22 mouse cellular contexts compared by ENCODE assay signal in genomic region chr1:194281941-194282340, GRCm38 (mm10).
DNase-seq lines count a peak whose midpoint lies in the region; ATAC-seq and TF ChIP-seq lines count a peak whose summit lies in the region.
"Had no signal": no experiment of that assay in that cellular context is flagged by ENCODE, and none has a peak within 500 bp of the region (broad histone marks: within the 10 kb centered on the region; RNA-seq: fewer than 3 reads in every experiment).

No protein-coding gene starts in this region.

- H3K4me2 ChIP-seq in hindbrain, postnatal 0 days (ENCODE audit: low read depth, low read length), result no peak overlapping the region
- H3K4me2 ChIP-seq in hindbrain, embryonic 12.5 days (replicated peaks), result no peak overlapping the region
- H3K4me2 ChIP-seq: embryonic facial prominence, embryonic 15.5 days; heart, embryonic 13.5 days; hindbrain, embryonic 13.5 days; intestine, embryonic 15.5 days had no signal

- WGBS in hindbrain, postnatal 0 days, result 34% methylated on average over 3 of the region's 3 CpGs
- WGBS in hindbrain, embryonic 12.5 days, result 48% methylated on average over 3 of the region's 3 CpGs
- WGBS in heart, embryonic 10.5 days, result 73% methylated on average over 3 of the region's 3 CpGs

- H3K9ac ChIP-seq in hindbrain, postnatal 0 days (replicated peaks; ENCODE audit: low read length), result no peak overlapping the region
- H3K9ac ChIP-seq in hindbrain, embryonic 12.5 days, result no peak overlapping the region
- H3K9ac ChIP-seq: embryonic facial prominence, embryonic 15.5 days; heart, embryonic 13.5 days; hindbrain, embryonic 13.5 days; intestine, embryonic 15.5 days had no signal

- peak; percentile 14 for DNase-seq in hindbrain, postnatal 0 days (ENCODE audit: low spot score)
- DNase-seq in layer of hippocampus, postnatal 36 days, result peak; percentile 16 to 19
- no peak for DNase-seq in layer of hippocampus, adult 9-11 months
- DNase-seq in adrenal gland, postnatal 10 days, result peak; percentile 3
- no peak for DNase-seq in heart, embryonic 10.5 days (ENCODE audit: low spot score)
- no peak for DNase-seq in heart, postnatal 36 days
- DNase-seq: cerebellum, adult 11 months; cerebellum, adult 8-10 months; cerebellum, postnatal 14 days; embryo, embryonic 11 days; gastrocnemius, adult 2 months; gastrocnemius, postnatal 25 days; heart, postnatal 4 days had no signal

- no peaks in the 10 kb centered on the region for H3K9me3 ChIP-seq in hindbrain, postnatal 0 days (ENCODE audit: low read length)
- no peaks in the 10 kb centered on the region for H3K9me3 ChIP-seq in hindbrain, embryonic 12.5 days (replicated peaks)
- H3K9me3 ChIP-seq in heart, embryonic 10.5 days, result no peaks in the 10 kb centered on the region
- H3K9me3 ChIP-seq: embryonic facial prominence, embryonic 15.5 days; forebrain, embryonic 10.5 days; heart, embryonic 13.5 days; hindbrain, embryonic 13.5 days; intestine, embryonic 15.5 days had no signal

- no peaks in the 10 kb centered on the region for H3K27me3 ChIP-seq in hindbrain, postnatal 0 days (ENCODE audit: insufficient read depth, low read length)
- H3K27me3 ChIP-seq in hindbrain, embryonic 12.5 days, result no peaks in the 10 kb centered on the region
- no peaks in the 10 kb centered on the region for H3K27me3 ChIP-seq in heart, embryonic 10.5 days (ENCODE audit: insufficient read depth, poor library complexity, severe bottlenecking)
- H3K27me3 ChIP-seq: CH12.LX; embryonic facial prominence, embryonic 15.5 days; heart, embryonic 13.5 days; hindbrain, embryonic 13.5 days; intestine, embryonic 15.5 days had no signal

- H3K27ac ChIP-seq in hindbrain, postnatal 0 days, result no peak overlapping the region
- no peak overlapping the region for H3K27ac ChIP-seq in hindbrain, embryonic 12.5 days
- H3K27ac ChIP-seq in heart, embryonic 10.5 days, result no peak overlapping the region
- H3K27ac ChIP-seq: embryonic facial prominence, embryonic 15.5 days; forebrain, embryonic 10.5 days; gastrocnemius, adult 2 months; heart, embryonic 13.5 days; hindbrain, embryonic 13.5 days; intestine, embryonic 15.5 days had no signal

- TF ChIP-seq CTCF in hindbrain, postnatal 0 days (IDR thresholded peaks at IDR 0.05; ENCODE audit: low read depth), result no peak

- H3K36me3 ChIP-seq in hindbrain, postnatal 0 days (ENCODE audit: insufficient read depth, low read length), result no peaks in the 10 kb centered on the region
- H3K36me3 ChIP-seq in hindbrain, embryonic 12.5 days, result no peaks in the 10 kb centered on the region
- H3K36me3 ChIP-seq in heart, embryonic 10.5 days, result no peaks in the 10 kb centered on the region
- H3K36me3 ChIP-seq: embryonic facial prominence, embryonic 15.5 days; forebrain, embryonic 10.5 days; heart, embryonic 13.5 days; hindbrain, embryonic 13.5 days; intestine, embryonic 15.5 days had no signal

- intact Hi-C loops in heart, postnatal 36 days (cut with DNase I), result no loop called here

- no peaks in the 10 kb centered on the region for H3K4me1 ChIP-seq in hindbrain, postnatal 0 days (ENCODE audit: insufficient read depth, low read length)
- H3K4me1 ChIP-seq in hindbrain, embryonic 12.5 days, result no peaks in the 10 kb centered on the region
- peaks cover 11% of the 10 kb centered on the region for H3K4me1 ChIP-seq in heart, embryonic 10.5 days
- H3K4me1 ChIP-seq: embryonic facial prominence, embryonic 15.5 days; forebrain, embryonic 10.5 days; hindbrain, embryonic 13.5 days; intestine, embryonic 15.5 days had no signal

- no peak overlapping the region for H3K4me3 ChIP-seq in hindbrain, postnatal 0 days (ENCODE audit: low read length)
- no peak overlapping the region for H3K4me3 ChIP-seq in hindbrain, embryonic 12.5 days
- H3K4me3 ChIP-seq in heart, embryonic 10.5 days, result no peak overlapping the region
- H3K4me3 ChIP-seq: embryonic facial prominence, embryonic 15.5 days; erythroblast, embryonic 14.5 days; forebrain, embryonic 10.5 days; gastrocnemius, adult 2 months; heart, embryonic 13.5 days; hindbrain, embryonic 13.5 days; intestine, embryonic 15.5 days had no signal

- ATAC-seq in hindbrain, postnatal 0 days, result 0 out of 2 replicates have a peak, but pooled peaks have one; percentile 45
- ATAC-seq in hindbrain, embryonic 12.5 days (ENCODE audit: low FRiP score), result no peak
- ATAC-seq: forebrain, embryonic 14.5 days; intestine, embryonic 15.5 days had no signal

Comparison
In these comparisons a context has a peak if more than half of its experiments do, and no peak if none do; other contexts are left out.
1. DNase-seq: peak in hindbrain, postnatal 0 days (single experiment), layer of hippocampus, postnatal 36 days (2 of 2) and adrenal gland, postnatal 10 days (single experiment); none in layer of hippocampus, adult 9-11 months (single experiment), heart, embryonic 10.5 days (single experiment) and heart, postnatal 36 days (0 of 2).